9 mouse cellular contexts compared by ENCODE assay signal in genomic region chr2:164979749-164980148, GRCm38 (mm10). TPM values are rescaled to one million over a fixed set of nuclear protein-coding genes. Genes with fewer than 3 reads are reported as not detected.
DNase-seq lines count a peak whose midpoint lies in the region; ATAC-seq and TF ChIP-seq lines count a peak whose summit lies in the region.
"Had no signal": no experiment of that assay in that cellular context is flagged by ENCODE, and none has a peak within 500 bp of the region (broad histone marks: within the 10 kb centered on the region; RNA-seq: fewer than 3 reads in every experiment).

No protein-coding gene starts in this region.

- 23% methylated on average over 7 of the region's 7 CpGs for WGBS in liver, embryonic 11.5 days
- 26% methylated on average over 7 of the region's 7 CpGs for WGBS in forebrain, embryonic 13.5 days

- DNase-seq in heart, postnatal 36 days = peak; percentile 26 to 54
- DNase-seq in heart, adult 11 months = no peak
- peak; percentile 55 for DNase-seq in A20 (ENCODE audit: low read depth, low spot score)
- DNase-seq in adrenal gland, postnatal 10 days = peak; percentile 76
- peak; percentile 49 for DNase-seq in liver, embryonic 11.5 days (ENCODE audit: low spot score)
- DNase-seq in layer of hippocampus, adult 2 months (ENCODE audit: low spot score in 2 of 2) = no peak
- no peak for DNase-seq in layer of hippocampus, adult 8-10 months (ENCODE audit: low spot score in 2 of 2)

- H3K4me3 ChIP-seq in liver, embryonic 11.5 days (ENCODE audit: low read depth, low read length) = no peak overlapping the region
- H3K4me3 ChIP-seq in layer of hippocampus, adult 2 months = no peak overlapping the region
- no peak overlapping the region for H3K4me3 ChIP-seq in forebrain, embryonic 13.5 days
- H3K4me3 ChIP-seq: limb, embryonic 15.5 days had no signal

- no peak for TF ChIP-seq CTCF in layer of hippocampus, adult 2 months (conservative IDR thresholded peaks at IDR 0.05)

- no peak for ATAC-seq in liver, embryonic 11.5 days (replicated peaks; ENCODE audit: low FRiP score)
- ATAC-seq in forebrain, embryonic 13.5 days = no peak

- intact Hi-C loops in heart, postnatal 36 days (cut with DNase I) = no loop called here

- no peak overlapping the region for H3K4me2 ChIP-seq in liver, embryonic 11.5 days
- no peak overlapping the region for H3K4me2 ChIP-seq in forebrain, embryonic 13.5 days
- H3K4me2 ChIP-seq: limb, embryonic 15.5 days had no signal

- H3K4me1 ChIP-seq in liver, embryonic 11.5 days (replicated peaks; ENCODE audit: control insufficient read depth, insufficient read depth, low read length) = no peaks in the 10 kb centered on the region
- no peaks in the 10 kb centered on the region for H3K4me1 ChIP-seq in forebrain, embryonic 13.5 days
- H3K4me1 ChIP-seq: limb, embryonic 15.5 days had no signal

- H3K36me3 ChIP-seq in liver, embryonic 11.5 days (ENCODE audit: control insufficient read depth, insufficient read depth, low read length) = no peaks in the 10 kb centered on the region
- H3K36me3 ChIP-seq in forebrain, embryonic 13.5 days (ENCODE audit: poor library complexity, severe bottlenecking) = no peaks in the 10 kb centered on the region
- H3K36me3 ChIP-seq: limb, embryonic 15.5 days had no signal

- no peak overlapping the region for H3K9ac ChIP-seq in liver, embryonic 11.5 days (ENCODE audit: low read depth, low read length)
- no peak overlapping the region for H3K9ac ChIP-seq in forebrain, embryonic 13.5 days
- H3K9ac ChIP-seq: limb, embryonic 15.5 days had no signal

- no peaks in the 10 kb centered on the region; the same call in 1 of the 2 replicates for H3K27me3 ChIP-seq in liver, embryonic 11.5 days (replicated peaks; ENCODE audit: control insufficient read depth, insufficient read depth, low read length)
- H3K27me3 ChIP-seq in forebrain, embryonic 13.5 days = no peaks in the 10 kb centered on the region

- no peaks in the 10 kb centered on the region for H3K9me3 ChIP-seq in liver, embryonic 11.5 days (ENCODE audit: control insufficient read depth, low read length)
- no peaks in the 10 kb centered on the region for H3K9me3 ChIP-seq in forebrain, embryonic 13.5 days (replicated peaks)
- H3K9me3 ChIP-seq: limb, embryonic 15.5 days had no signal

- no peak overlapping the region for H3K27ac ChIP-seq in liver, embryonic 11.5 days (ENCODE audit: low read depth, low read length)
- H3K27ac ChIP-seq in layer of hippocampus, adult 2 months = no peak overlapping the region; the same call in 1 of the 2 replicates
- no peak overlapping the region for H3K27ac ChIP-seq in forebrain, embryonic 13.5 days
- H3K27ac ChIP-seq: limb, embryonic 15.5 days had no signal

RNA-seq across cellular contexts. Expression of gene Slc12a5, which starts 19.1 kb away (rescaled TPM):
- under 1 TPM; 0.33 to 0.87 TPM for total RNA-seq in heart, postnatal 36 days (2021)
- 1 to 10 TPM; 4.5 to 7.7 TPM for total RNA-seq in adrenal gland, postnatal 10 days (2021)
- 0.55 and 0.70 TPM in 2 replicates for polyA plus RNA-seq in liver, embryonic 11.5 days (2014; fragmentation: Nextera tagmentation; extraction: Ambion mirVana)
- 100 to 1,000 TPM; 406 to 409 TPM for total RNA-seq in layer of hippocampus, adult 2 months (2021)
- 100 to 1,000 TPM; 370 to 437 (median 422) TPM for total RNA-seq in layer of hippocampus, adult 8-10 months (2022)
- 5.7 and 8.8 TPM in 2 replicates for polyA plus RNA-seq in forebrain, embryonic 13.5 days (2015; fragmentation: Nextera tagmentation; extraction: Ambion mirVana)

RNA-seq across cellular contexts. Expression of gene Mmp9, which starts 39.2 kb away (rescaled TPM):
- total RNA-seq in heart, postnatal 36 days (2021) = under 1 TPM; 0.87 to 0.97 TPM
- 10 to 100 TPM in 1 of 2 experiments, 1 to 10 TPM in 1; 2.6 to 24.5 TPM for total RNA-seq in adrenal gland, postnatal 10 days (2021)
- polyA plus RNA-seq in liver, embryonic 11.5 days (2014; fragmentation: Nextera tagmentation; extraction: Ambion mirVana) = 0.66 and 1.9 TPM in 2 replicates
- total RNA-seq in layer of hippocampus, adult 2 months (2021) = 1 to 10 TPM; 1.4 to 2.2 TPM
- 1 to 10 TPM; 1.5 to 2.2 (median 2.0) TPM for total RNA-seq in layer of hippocampus, adult 8-10 months (2022)
- 8.6 and 10.6 TPM in 2 replicates for polyA plus RNA-seq in forebrain, embryonic 13.5 days (2015; fragmentation: Nextera tagmentation; extraction: Ambion mirVana)

RNA-seq across cellular contexts. Expression of gene Ncoa5, which starts 54.9 kb away (rescaled TPM):
- 10 to 100 TPM; 17.7 to 18.3 TPM for total RNA-seq in heart, postnatal 36 days (2021)
- total RNA-seq in adrenal gland, postnatal 10 days (2021) = 10 to 100 TPM; 29.3 to 35.9 TPM
- 45.0 and 45.9 TPM in 2 replicates for polyA plus RNA-seq in liver, embryonic 11.5 days (2014; fragmentation: Nextera tagmentation; extraction: Ambion mirVana)
- 10 to 100 TPM; 57.8 to 63.8 TPM for total RNA-seq in layer of hippocampus, adult 2 months (2021)
- total RNA-seq in layer of hippocampus, adult 8-10 months (2022) = 10 to 100 TPM; 46.2 to 63.5 (median 55.9) TPM
- polyA plus RNA-seq in forebrain, embryonic 13.5 days (2015; fragmentation: Nextera tagmentation; extraction: Ambion mirVana) = 131 and 134 TPM in 2 replicates

Comparison
In these comparisons a context has a peak if more than half of its experiments do, and no peak if none do; other contexts are left out.
1. DNase-seq: peak in heart, postnatal 36 days (2 of 2), A20 (single experiment), adrenal gland, postnatal 10 days (single experiment) and liver, embryonic 11.5 days (single experiment); none in heart, adult 11 months (single experiment), layer of hippocampus, adult 2 months (0 of 2) and layer of hippocampus, adult 8-10 months (0 of 2).
2. RNA of gene Slc12a5, which starts 19.1 kb away (total RNA-seq): 370 to 437 TPM in layer of hippocampus, adult 8-10 months and 406 to 409 TPM in layer of hippocampus, adult 2 months; 4.5 to 7.7 TPM in adrenal gland, postnatal 10 days and 0.33 to 0.87 TPM in heart, postnatal 36 days; every median in the first group is over 10 times any median in the second.